Mouse (Mus musculus): ENCODE measurements around the gene Lgals3bp. TPM values are rescaled to one million over a fixed set of nuclear protein-coding genes. Genes with fewer than 3 reads are reported as not detected.
A peak's percentile ranks its signal among the peaks of the same experiment; 100 is the strongest.

Gene Lgals3bp
- total RNA-seq, 4 experiments from 2014 or later = 88.8 to 112 (median 98.8) TPM

DNA sequence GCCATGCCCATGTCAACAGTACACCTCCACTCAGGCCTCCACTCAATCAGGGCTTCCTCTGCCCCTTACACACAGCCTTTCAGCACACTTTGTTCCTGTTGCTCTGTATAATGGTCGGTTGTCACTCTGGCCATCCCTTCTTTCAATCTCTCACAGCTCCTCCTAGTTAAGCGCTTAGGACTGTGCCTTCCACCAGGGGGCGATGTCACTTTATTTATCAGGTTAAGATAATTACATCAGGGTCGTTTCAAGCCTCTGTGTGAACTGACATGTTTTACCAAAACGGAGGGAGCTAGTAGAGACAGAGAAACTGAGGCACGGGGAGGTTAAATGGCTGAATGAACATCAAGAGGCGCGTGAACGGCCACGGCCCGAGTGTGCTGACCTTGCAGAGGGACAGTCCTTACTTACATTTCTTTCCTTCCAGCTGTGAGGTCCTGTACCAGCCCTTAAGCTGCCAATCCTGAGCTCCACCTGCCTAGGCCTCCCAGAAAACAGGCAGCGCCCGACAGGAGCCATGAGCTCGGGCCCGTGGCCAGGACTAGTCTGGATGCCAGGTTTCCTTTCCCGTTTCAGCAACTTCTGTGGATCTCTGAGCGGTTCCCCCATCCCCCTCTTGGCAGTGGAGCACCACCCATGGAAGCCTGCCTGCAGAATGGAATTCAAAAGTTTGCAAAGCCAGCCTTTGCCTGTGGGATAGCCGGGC is 21.5 kb upstream of the Lgals3bp start:
- DNase-seq = peak; percentile 61

DNA sequence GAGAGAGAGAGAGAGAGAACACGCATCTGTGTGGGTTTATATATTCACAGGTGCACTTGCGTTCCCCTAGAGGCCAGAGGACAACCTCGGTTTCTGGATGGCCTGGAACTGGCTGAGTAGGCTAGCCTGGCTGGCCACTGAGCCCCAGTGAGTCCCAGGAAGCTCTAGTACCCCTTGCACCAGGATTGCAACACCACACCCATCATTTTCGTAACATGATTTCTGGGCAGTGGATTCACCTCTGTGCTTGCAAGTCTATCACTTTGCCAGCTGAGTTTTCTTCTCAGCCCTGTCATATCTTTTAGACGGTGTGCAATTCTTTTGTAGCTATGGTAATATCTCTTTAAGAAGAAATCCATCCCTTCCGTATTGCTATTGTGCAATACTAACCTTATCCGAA is 18.4 kb upstream of the Lgals3bp start:
- DNase-seq = no peak

DNA sequence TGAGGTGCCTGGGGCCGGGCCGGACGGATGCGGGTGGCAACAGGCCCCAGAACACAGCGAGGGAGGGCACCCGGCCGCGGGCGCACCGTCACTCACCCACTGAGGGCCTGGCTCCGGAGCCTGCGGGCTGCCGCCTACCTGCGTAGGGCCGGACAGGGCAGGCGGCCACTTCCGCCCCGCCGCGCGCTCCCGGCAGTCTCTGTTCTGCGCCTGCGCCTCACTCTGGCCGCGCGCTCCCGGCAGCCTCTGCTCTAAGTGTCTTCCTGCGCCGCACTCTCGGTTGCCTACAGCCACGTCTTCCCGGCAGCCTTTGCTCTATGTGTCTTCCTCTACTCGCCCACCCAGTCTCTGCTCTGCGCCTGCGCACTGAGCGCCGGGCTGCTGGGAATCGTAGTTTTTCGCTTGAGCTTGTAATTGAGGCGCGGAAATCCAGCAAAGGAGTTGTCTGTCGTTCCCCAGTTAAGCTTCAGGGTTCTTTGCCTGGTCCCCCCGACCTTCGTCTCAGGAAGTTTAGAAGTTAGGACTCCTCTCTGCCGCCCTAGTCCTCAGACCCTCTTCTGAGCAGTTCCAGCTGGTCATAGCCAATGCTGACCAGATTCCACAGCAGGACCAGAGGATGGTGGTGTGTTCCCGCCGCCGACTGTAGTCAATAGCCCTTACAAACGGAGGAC is 17.1 kb upstream of the Lgals3bp start, which contains the start of gene Cant1:
Cant1 (minus strand) TSS at position 253 of the 671 bp plus-strand sequence.
- peak; percentile 98 for DNase-seq

DNA sequence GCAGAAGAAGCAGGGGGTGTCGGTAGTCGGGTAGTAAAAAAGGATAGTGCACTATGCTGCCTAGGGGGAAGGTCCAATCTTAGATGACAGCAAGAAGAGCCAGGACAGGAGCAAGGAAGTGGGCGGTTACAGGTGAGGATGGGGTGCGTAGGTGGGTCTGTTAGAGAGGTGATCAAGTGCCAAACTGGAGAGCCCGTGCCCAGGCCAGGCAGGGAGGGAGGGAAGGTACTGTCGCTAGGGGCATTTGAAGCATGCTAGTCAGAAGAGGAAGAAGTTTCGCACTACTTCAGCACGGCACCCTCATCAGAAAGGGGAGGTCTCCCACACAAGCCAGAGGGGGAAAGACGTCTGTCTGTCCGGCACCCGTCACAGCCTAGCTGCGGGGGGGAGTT is 16.5 kb upstream of the Lgals3bp start:
- DNase-seq = no peak

DNA sequence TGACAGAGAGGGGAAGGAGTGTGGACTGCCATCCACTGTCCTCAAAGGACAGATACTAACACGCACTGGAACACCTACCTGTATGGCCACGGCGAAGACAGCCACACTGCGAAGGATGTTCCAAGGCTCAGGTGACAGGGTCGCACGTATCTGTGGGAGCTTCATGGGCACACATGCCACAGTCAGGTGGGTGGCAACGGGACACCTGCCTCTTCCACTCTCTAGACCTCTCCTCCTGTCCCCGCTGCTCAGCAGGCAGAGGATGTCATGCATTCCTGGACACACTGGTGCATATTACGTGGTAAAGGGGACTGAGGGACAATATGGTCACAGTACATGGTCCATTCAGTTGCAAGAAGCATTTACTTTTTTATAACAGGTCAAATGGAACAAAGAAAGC is 15.6 kb upstream of the Lgals3bp start:
- DNase-seq = no peak

DNA sequence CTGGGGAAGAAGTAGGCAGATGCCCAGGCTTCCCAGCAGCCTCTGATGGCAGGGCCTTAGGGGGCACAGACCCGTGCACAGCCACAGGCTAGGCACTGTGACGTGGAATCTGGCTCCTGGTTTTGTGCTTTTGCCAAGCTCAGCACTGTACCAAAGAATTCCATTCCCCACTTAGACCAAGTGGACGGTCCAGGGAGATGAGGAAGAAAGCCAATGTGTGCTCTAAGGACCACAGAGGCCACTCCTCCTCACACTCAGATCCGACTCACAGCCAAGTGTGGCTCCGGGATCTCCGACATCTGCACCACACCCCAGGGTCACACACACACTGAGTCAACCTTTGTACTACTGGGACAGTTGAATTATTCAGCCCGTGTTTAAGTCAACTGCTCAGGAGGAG is 14.2 kb upstream of the Lgals3bp start:
- no peak for DNase-seq

DNA sequence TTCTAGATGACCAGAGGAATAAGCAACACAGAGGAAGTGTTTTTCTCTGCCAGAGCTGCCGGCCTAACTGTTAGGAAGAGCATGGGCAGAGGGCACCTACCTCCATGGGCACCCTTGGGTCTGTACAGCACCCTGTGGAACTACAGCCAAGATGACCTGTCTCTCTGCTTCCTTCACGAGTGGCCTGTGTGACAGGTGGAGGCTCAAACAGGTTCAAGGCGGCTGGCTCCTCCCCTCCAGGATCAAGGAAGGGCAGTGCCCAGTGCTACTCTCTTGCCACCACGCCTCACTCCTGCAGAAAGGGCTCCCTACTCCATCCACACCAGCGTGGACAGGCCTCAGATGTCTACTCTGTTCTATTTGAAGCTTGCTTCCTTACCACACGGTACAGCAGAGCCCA is 13.7 kb upstream of the Lgals3bp start:
- no peak for DNase-seq

DNA sequence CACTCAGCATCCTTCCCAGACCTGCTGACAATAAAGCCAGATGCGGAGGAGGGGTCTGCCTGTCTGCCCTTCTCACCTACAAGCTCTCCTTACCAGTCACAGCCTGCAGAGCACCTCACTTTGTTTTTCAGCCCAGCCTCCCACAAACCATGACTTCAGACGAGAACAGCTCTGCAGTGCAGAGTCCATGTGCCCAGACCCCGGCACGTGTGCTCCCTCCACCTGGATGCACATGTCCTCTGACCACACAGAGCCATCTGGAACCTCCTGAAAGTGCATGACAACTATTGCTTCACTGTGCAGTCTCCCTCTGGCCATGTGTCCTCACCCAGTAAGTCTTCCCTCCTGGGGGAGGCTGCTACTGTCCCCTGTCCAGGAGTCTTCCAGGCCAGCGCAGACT is 12.4 kb upstream of the Lgals3bp start:
- DNase-seq = no peak

DNA sequence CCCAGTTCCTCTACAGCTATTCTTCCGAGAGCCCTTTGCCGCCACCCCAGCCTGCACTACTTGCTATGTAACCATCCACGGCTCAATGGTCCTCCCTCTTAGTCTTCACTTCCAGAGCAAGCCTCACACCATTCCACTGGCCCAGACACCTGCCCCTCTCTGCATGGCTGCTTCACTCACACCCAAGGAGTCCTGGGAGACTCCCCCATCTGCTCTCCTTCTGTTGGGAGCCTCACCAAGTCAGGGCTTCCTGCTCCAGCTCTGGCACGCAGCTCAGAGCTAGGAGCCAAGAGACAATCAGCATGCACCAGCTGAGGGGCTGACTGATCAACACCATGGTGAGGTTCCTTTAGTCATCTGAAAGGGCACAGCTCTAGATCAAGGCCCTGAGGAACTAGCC is 11.2 kb upstream of the Lgals3bp start:
- DNase-seq = no peak

DNA sequence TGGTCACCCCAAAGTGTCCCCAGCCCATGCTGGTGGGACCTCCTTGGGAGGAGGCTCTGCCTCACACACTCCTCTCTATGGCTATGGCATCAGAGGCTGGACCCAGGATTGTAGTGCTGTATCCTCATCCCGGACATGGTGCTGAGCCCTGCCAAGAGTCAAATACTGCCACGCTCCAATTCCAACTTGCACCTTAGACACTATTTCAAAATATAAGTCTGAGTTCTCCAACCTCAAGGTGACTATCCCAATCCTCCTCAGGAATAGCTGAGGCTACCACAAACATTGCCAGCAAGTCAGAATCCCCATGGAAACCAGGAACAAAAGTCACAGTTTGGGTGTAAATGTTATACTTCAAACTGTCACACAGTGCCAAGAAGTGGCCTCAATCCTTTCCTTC is 10.7 kb upstream of the Lgals3bp start:
- DNase-seq = no peak

DNA sequence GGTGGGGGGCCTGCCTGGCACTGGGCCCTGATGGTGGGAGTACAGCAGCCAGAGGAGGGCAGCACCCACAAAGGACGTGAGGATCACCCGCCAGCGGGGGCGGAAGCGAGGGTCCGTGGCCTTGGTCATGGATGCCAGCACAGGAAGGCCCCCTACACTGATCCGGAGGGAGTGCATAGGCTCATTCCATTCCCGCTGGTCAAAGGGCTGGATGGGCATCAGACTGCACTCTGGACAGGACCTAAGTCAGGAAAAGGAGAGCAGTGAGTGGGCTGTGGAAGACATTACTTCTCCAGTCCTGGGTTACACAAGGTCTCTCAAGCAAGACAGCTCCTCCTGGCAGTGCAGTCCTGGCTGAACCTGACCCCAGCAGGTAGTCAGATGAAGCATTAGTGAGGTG is 9.4 kb upstream of the Lgals3bp start:
- DNase-seq = no peak

DNA sequence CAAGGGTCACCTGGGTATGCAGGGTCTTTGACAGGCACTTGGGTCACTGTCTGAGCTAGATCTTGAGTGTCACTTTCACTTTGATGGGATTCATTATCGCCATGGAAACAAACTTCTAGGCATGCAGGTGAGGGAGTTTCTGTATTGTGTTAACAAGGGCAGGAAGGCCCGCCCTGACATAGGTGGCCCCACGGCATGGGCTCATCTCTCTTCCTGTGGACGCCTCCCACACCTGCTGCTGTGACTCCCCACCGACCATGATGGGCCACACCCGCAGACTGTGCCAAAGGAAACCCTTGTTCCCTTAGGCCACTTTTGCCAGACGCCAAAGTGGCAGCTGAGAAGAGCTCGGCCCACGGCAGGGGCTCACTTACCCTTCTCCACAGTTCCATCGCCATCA is 8.6 kb upstream of the Lgals3bp start:
- DNase-seq = no peak

DNA sequence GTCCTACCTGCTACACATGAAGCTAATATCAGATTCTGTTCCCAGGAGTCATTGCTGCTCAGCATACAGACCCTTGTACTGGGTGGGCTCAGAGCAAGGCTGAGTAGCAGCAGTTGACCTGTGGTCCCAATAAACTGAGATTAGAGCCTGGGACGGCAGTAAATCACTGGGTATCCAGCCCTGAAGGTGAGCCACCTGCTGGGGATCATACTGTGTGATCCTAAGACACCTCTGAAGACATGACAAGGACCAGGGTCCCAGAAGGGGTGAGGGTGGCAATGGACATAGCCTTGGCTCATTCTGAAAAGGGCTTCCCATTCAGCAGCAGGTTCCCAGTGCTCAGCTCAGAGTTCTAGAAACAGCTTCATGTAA is 8.2 kb upstream of the Lgals3bp start:
- no peak for DNase-seq

DNA sequence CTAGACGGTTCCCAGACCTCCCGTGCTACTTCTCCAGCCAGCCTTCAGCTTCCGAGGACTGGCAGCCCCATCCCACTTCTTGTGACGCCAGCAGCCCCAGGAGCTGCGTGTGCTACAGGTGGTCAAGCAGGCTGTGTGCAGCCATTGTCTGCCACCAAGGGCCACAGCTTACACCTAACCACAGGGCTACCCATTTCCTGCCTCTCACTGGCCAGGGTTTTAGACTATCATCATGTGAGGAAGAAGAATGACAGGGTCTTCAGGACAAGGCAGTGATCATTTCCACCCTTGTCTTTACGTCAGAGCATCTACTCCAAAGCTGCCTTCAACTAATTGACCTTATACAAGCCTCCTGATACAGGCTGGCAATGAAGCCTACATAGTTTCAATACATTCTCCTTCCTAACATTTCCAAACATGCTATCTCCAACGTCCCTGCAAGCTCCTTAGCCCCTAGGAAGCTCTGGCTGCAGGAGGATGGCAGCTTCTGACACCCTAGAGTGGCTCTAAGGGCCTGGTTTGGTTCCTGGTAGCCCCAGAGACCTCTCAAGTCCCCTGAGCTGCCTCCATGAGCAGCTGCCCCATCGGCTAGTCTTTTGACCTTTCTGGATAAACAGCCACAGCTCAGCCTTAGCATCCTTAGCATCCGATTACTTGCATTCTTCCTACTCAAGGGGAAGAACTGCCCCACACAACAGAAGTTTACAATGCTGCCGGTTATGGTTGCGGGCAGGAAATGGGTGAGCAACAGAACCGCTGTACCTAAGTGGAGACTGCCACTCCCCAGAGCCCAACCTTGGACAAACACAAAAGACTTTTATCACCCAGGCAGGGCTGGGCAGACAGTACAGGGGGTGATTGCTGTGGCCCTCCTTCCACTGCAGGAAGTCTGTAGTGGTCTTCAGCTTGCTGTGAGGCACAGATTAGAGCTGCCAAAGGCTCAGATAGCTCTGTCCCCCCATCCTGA is 7.5 kb upstream of the Lgals3bp start:
- DNase-seq = no peak

DNA sequence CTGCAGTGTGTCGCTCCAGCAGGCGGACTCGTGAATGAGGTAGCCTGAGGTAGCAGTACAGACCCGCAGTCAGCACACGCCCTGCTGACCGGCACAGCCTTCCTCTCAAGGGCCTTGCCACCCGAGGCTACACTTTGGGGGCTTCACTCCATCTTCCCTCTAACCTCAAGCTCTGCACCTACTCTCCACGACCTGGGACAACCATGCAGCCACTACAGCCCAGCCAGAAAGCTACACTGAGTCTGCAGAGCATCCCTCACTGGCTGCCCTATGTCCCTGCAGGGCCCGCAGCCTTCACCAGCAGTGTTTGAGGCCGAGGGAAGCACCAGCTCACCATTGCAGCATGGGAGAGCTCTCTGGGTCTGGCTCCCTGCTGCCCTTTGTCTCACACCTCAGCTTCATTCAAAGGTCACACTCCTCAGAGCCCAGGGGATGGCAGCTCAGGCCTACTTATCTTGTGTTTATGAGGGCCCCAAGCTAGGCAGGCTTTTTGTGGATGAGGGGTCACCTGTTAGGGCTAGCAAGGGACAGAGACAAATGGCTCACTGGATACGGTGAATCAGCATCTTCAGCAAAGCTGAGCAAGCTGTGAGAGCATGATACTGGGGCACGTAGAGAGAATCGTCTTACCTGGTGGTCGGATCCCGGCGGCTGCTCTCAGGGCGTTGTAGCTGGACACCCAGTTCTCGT is 6.3 kb upstream of the Lgals3bp start:
- no peak for DNase-seq

DNA sequence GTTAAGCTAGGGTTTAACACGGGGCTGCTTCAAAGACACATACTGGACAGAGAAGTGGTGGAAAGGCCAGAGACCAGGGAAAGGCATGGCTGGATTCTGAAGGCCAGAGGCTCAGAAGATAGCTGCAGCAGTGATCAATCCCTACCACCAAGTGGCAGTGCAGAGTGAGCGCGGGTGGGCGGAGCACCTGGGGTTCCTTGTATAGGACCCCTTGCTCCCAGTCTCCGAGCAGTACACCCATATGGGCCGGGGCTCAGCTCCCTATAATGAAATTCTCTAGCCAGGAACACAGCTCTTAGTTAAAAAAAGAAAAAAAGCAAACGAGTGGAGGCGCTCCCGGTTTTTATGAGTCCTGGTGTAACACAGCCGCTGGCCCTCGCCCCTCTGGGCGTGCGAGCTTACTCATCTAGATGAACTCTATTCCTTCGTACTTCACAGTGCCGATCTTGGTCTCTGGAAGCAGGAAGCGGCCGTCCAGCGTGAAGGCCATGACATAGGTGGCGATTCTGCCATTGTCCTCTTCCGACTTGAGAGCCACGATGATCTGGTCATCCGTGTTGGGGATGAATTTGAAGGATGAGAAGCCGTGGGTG is 5.5 kb upstream of the Lgals3bp start:
- DNase-seq = peak; percentile 7

DNA sequence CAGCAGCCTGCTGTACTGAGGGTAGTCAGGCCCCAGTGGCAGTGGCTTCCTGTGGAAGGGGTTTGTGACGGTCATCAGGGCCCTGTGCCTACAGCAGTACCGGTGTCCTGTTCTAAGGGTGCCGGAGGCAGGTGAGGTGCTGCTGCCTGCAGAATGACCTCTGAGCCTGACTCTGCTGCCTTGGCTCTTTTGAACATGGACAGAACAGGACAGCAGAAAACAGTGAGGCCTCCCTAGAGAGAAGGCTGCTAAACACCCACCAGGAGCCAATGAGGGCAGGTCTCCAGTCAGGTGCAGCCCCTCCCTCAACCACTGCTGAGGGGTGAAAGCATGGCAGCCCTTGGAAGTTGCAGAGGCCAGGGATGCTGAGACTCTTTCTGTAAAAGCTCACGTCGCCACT is 4.6 kb upstream of the Lgals3bp start:
- DNase-seq = peak; percentile 1

DNA sequence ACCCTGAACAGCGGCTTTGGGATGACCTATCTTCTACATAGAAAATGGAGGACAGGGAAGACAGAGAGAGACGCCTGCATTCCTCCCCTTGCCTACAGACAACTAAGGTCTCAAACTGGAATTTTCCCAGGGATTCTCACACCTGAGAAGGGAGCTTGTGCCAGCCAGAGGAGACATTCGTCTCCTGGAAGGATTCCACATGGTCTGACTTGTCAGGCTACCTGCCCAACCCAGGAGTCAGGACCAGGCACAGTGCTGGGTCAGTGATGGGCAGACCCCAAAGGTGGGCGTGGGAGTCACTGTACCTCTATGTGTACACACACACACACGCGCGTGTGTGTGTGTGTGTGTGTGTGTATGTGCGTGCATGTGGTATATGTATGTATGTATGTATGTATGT is 3.4 kb upstream of the Lgals3bp start:
- no peak for DNase-seq

DNA sequence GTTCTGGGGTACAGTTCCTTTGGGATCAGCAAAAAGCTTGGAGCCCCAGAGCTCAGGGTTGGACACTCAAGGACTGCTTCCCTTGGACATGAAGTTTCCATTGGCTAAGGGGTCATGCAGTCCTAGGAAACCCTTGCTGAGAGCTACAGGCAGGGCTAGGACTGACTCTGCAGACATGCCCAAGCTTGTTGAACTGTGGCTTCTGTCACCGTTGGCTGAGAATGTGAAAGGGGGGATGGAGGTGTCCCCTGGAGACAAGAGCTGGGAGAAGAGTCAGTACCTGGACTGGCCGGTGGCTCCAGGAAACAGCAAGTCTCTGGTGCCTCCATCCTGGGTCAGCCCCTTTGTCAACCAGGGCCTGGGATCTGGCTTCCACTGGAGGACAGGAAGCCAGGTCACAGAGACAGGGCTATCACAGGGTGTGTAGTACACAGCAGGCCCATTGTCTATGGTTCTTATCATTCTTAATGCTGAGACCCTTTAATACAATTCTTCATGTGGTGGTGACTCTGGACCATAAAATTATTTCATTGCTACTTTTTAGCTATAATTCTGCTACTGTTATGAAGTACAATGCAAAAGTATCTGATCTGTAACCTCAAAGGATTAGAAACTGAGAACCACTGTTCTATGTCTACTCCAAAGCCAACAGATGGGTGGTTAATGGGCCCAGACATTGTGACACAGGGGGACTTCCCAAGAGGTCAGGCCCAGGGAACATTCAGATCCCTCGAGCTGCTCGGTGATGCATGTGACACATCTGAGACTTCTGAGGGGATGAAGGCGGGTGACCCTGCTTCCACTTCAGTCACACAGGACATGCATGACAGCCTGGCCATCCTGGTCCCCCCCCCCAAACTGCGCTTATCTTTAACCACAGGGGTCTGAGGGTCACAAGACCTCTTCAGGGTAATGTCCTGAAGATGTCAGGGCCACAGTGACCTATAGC is 2.3 kb upstream of the Lgals3bp start:
- DNase-seq = peak; percentile 6

DNA sequence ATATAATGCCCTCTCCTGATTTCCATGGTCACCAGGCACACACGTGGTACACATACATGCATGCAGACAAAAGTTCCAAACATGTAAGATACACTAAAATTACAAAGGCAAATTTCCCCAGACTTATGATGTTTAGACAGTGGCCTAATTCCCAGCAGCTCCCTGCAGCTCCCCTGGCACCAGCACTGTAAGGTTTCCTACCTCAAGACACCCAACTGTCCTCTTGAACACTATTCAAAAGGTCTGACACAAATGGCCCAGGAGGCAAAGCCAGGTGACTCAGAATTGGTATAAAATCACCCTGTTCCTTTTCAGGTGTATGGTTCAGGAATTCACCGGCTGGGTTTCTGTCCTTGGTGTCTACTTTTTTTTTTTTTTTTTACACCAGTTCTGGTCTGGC is 1.3 kb upstream of the Lgals3bp start:
- no peak for DNase-seq

DNA sequence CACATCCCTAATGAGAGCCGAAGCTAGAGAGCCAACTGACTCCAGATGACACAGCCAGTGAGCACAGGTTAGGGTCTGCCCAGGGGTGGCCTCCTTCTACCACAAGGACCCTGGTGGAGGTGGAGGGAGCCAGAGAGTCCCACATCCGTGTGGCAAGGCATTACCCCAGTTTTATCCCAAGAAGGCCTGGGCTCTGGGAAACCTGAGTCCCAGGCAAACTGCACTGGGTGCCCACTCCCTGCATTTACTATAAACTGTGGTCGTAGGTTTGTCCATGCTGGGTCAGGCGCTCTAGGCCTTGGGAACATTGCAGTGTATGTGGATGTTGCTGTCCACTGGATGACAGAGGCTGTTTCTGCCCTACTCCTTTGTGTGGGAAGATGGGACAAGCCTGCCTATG is 697 bp downstream of the Lgals3bp start:
- DNase-seq = peak; percentile 7
